Mouse (Mus musculus) limb, embryonic 14.5 days (tissue): ENCODE data around the gene Lonrf2. TPM values are rescaled to one million over a fixed set of nuclear protein-coding genes. Genes with fewer than 3 reads are reported as not detected.

Source experiments
- ATAC-seq: fragments of 200-750 bp; cut with Nextera tagmentation; 2 replicates; pipeline ENCODE4 v1.8.0; 2017; ENCODE audit warnings: low read depth, moderate number of reproducible peaks, moderate TSS enrichment; ENCODE audit not compliant: low FRiP score
- DNase-seq: peaks from one replicate; pipeline ENCODE4 v3.0.0-alpha.2; 2015; ENCODE audit warnings: low spot score
- H3K27ac ChIP-seq: fragments of 300-500 bp; sonication (generic); replicated peaks from 2 replicates; pipeline ENCODE4 v1.5.1; 2014; ENCODE audit warnings: low read depth, mild to moderate bottlenecking, low read length, moderate library complexity, mixed read lengths
- H3K27me3 ChIP-seq: fragments of 300-500 bp; sonication (generic); 2 replicates; pipeline ENCODE4 v1.6.1; 2014; ENCODE audit warnings: low read length, mixed read lengths; ENCODE audit not compliant: control insufficient read depth, insufficient read depth
- H3K36me3 ChIP-seq: fragments of 300-500 bp; sonication (generic); 2 replicates; pipeline ENCODE4 v1.6.1; 2014; ENCODE audit warnings: mild to moderate bottlenecking, low read length, moderate library complexity, mixed read lengths; ENCODE audit not compliant: control insufficient read depth, insufficient read depth
- H3K4me1 ChIP-seq: fragments of 300-500 bp; sonication (generic); 2 replicates; pipeline ENCODE4 v1.6.1; 2014; ENCODE audit warnings: antibody characterized with exemption, low read length, mixed read lengths; ENCODE audit not compliant: control insufficient read depth, insufficient read depth
- H3K4me2 ChIP-seq: fragments of 300-500 bp; sonication (generic); replicated peaks from 2 replicates; pipeline ENCODE4 v1.6.1; 2014; ENCODE audit warnings: low read depth, mild to moderate bottlenecking, low read length, moderate library complexity; ENCODE audit not compliant: severe bottlenecking
- H3K4me3 ChIP-seq: fragments of 300-500 bp; sonication (generic); replicated peaks from 2 replicates; pipeline ENCODE4 v1.5.1; 2014; ENCODE audit warnings: low read length
- H3K9ac ChIP-seq: fragments of 300-500 bp; sonication (generic); 2 replicates; pipeline ENCODE4 v1.6.1; 2014; ENCODE audit warnings: mild to moderate bottlenecking, low read depth, low read length, moderate library complexity; ENCODE audit not compliant: severe bottlenecking
- H3K9me3 ChIP-seq: fragments of 300-500 bp; sonication (generic); 2 replicates; pipeline ENCODE4 v1.6.1; 2016; ENCODE audit warnings: low read length; ENCODE audit not compliant: control insufficient read depth
- POLR2A ChIP-seq: fragments of 200-500 bp; IDR thresholded peaks from 2 replicates; pipeline ENCODE4 v1.8.0; 2012; ENCODE audit warnings: inconsistent platforms, mild to moderate bottlenecking, moderate library complexity, borderline replicate concordance; ENCODE audit not compliant: insufficient read depth, insufficient read length; ENCODE audit errors: extremely low read depth
- WGBS: fragments of 180-500 bp; shearing (Covaris S2); extraction: QIAGEN DNeasy Blood & Tissue Kit; methylation state at CpG from one replicate; pipeline ENCODE4 v1.1.7; 2014; 5-methylcytosine and 5-hydroxymethylcytosine counted together
- polyA plus RNA-seq, 2 experiments: library from polyadenylated mRNA; depleted of rRNA in 1 of 2; stranded (reverse) in 1 of 2; unstranded in 1 of 2; fragments of >200 nt; fragmentation: Nextera tagmentation in 1 of 2; extraction: Ambion mirVana in 1 of 2; gene quantifications; 2 replicates each; pipeline versions ENCODE4 v1.2.1 to v1.2.3; 2012 to 2014

Lonrf2 gene
- polyA plus RNA-seq, 2 experiments, result 2.7 to 6.7 TPM

DNA sequence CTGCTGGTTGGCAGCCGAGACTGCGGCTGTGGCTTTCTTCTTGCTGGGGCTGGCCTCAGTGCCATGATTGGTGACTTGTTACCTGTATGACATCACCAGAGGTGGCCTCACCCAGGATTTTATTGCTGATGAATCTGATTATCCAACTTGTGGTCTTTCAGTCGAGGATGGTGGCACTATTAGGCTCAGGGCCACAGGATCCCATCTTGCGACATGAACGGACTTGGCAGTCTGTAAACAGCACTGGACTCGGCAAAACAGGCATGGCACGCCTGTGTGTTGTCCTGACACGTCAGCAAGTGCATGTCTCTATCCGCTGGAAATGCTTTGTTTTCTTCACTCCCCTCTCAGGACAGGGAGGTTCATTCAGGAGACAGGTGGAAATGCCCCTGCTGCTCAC lies 27.8 kb upstream of the Lonrf2 start:
- no peak for DNase-seq
- Histone ChIP-seq H3K4me3 (no peak overlapping the region), H3K4me2 (no peak overlapping the region), H3K9ac (no peak overlapping the region), H3K27me3 (no peaks in the 10 kb centered on the region), H3K4me1 (0 out of 2 replicates have a peak, but pooled peaks cover 3% of the 10 kb centered on the region), H3K9me3 (no peaks in the 10 kb centered on the region), H3K36me3 (0 out of 2 replicates have a peak, but pooled peaks cover 5% of the 10 kb centered on the region), H3K27ac (no peak overlapping the region)
- no peak for TF ChIP-seq POLR2A
- WGBS, result 69% methylated on average over 9 of the region's 9 CpGs
- no peak for ATAC-seq

DNA sequence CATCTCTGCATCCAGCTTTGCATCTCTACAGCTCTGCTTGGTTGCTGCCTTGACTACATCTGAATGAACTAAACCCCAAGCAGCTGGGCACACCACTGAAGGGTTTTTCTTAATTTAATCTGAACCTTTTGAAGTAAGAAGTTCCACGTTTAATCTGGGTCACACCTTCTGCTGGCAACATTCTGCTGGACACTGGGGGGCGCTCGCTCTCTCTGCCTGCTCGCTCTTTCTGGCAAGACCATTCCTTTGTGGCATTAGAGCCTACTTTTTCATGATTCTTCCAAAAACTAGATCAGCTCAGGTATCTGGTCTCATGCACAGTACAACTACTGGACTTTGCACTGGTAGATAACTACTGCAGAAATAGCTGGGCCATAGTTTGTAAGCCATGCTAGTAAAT lies 25.7 kb upstream of the Lonrf2 start:
- Histone ChIP-seq H3K27ac (no peak overlapping the region), H3K9ac (no peak overlapping the region), H3K36me3 (0 out of 2 replicates have a peak, but pooled peaks cover 5% of the 10 kb centered on the region), H3K4me3 (no peak overlapping the region), H3K4me2 (no peak overlapping the region), H3K4me1 (0 out of 2 replicates have a peak, but pooled peaks cover 3% of the 10 kb centered on the region), H3K27me3 (no peaks in the 10 kb centered on the region), H3K9me3 (no peaks in the 10 kb centered on the region)
- no peak for TF ChIP-seq POLR2A
- ATAC-seq, result no peak
- 21% methylated on average over 4 of the region's 4 CpGs for WGBS
- no peak for DNase-seq

GRCm38 (mm10) chr1:38860867-38861524 lies 24.5 kb upstream of the Lonrf2 start:
- H3K27me3 ChIP-seq, result no peaks in the 10 kb centered on the region
- ATAC-seq, result no peak
- TF ChIP-seq POLR2A, result no peak
- no peak overlapping the region for H3K9ac ChIP-seq
- H3K27ac ChIP-seq, result no peak overlapping the region
- 88% methylated on average over 9 of the region's 9 CpGs for WGBS
- H3K9me3 ChIP-seq, result no peaks in the 10 kb centered on the region
- no peaks in the 10 kb centered on the region for H3K4me1 ChIP-seq
- H3K4me2 ChIP-seq, result no peak overlapping the region
- H3K4me3 ChIP-seq, result no peak overlapping the region
- H3K36me3 ChIP-seq, result 0 out of 2 replicates have a peak, but pooled peaks cover 5% of the 10 kb centered on the region
- DNase-seq, result no peak

GRCm38 (mm10) chr1:38860207-38860606 lies 23.7 kb upstream of the Lonrf2 start:
- no peak for DNase-seq

GRCm38 (mm10) chr1:38856196-38856595 lies 19.7 kb upstream of the Lonrf2 start:
- DNase-seq, result peak; percentile 78
- ATAC-seq, result no peak
- no peaks in the 10 kb centered on the region for H3K4me1 ChIP-seq

More at GRCm38 (mm10) chr1:38860207-38860606, 23.7 kb upstream of the Lonrf2 start:
- H3K4me3 ChIP-seq, result no peak overlapping the region
- no peak overlapping the region for H3K4me2 ChIP-seq
- H3K9me3 ChIP-seq, result no peaks in the 10 kb centered on the region
- no peak for TF ChIP-seq POLR2A
- 0 out of 2 replicates have a peak, but pooled peaks cover 5% of the 10 kb centered on the region for H3K36me3 ChIP-seq
- no peak for ATAC-seq
- no peak overlapping the region for H3K9ac ChIP-seq
- H3K4me1 ChIP-seq, result no peaks in the 10 kb centered on the region
- H3K27ac ChIP-seq, result no peak overlapping the region
- WGBS, result 69% methylated on average over 5 of the region's 5 CpGs
- H3K27me3 ChIP-seq, result no peaks in the 10 kb centered on the region

More at GRCm38 (mm10) chr1:38856196-38856595, 19.7 kb upstream of the Lonrf2 start:
- no peaks in the 10 kb centered on the region for H3K27me3 ChIP-seq
- H3K9me3 ChIP-seq, result no peaks in the 10 kb centered on the region
- H3K27ac ChIP-seq, result no peak overlapping the region
- H3K9ac ChIP-seq, result no peak overlapping the region
- no peak for TF ChIP-seq POLR2A
- H3K4me2 ChIP-seq, result no peak overlapping the region
- H3K36me3 ChIP-seq, result no peaks in the 10 kb centered on the region
- WGBS, result 16% methylated on average over 3 of the region's 3 CpGs
- H3K4me3 ChIP-seq, result no peak overlapping the region
